18 mouse cellular contexts compared by ENCODE assay signal in genomic region chr4:150441931-150442330, GRCm38 (mm10).
DNase-seq lines count a peak whose midpoint lies in the region; ATAC-seq lines count a peak whose summit lies in the region.
"Had no signal": no experiment of that assay in that cellular context is flagged by ENCODE, and none has a peak within 500 bp of the region (broad histone marks: within the 10 kb centered on the region; RNA-seq: fewer than 3 reads in every experiment).

No protein-coding gene starts in this region.

- H3K36me3 ChIP-seq in heart, embryonic 11.5 days (ENCODE audit: control insufficient read depth, insufficient read depth, low read length), result no peaks in the 10 kb centered on the region
- H3K36me3 ChIP-seq: liver, embryonic 15.5 days had no signal

- ATAC-seq in heart, embryonic 11.5 days (replicated peaks; ENCODE audit: insufficient number of reproducible peaks, low FRiP score, low TSS enrichment), result no peak
- ATAC-seq: intestine, postnatal 0 days; lung, postnatal 0 days had no signal

- no peak overlapping the region for H3K4me3 ChIP-seq in heart, embryonic 11.5 days (ENCODE audit: low read depth, low read length)
- H3K4me3 ChIP-seq: limb, embryonic 13.5 days; liver, embryonic 15.5 days had no signal

- 68% methylated on average over 10 of the region's 10 CpGs for WGBS in heart, embryonic 11.5 days (ENCODE audit: insufficient replicate concordance)

- H3K9ac ChIP-seq in heart, embryonic 11.5 days (ENCODE audit: low read depth, low read length), result no peak overlapping the region
- H3K9ac ChIP-seq: limb, embryonic 13.5 days; liver, embryonic 15.5 days had no signal

- peaks cover 31% of the 10 kb centered on the region for H3K4me1 ChIP-seq in heart, embryonic 11.5 days (ENCODE audit: control insufficient read depth, insufficient read depth, low read length)

- no peaks in the 10 kb centered on the region for H3K9me3 ChIP-seq in heart, embryonic 11.5 days (replicated peaks; ENCODE audit: control insufficient read depth, low read length)
- H3K9me3 ChIP-seq: limb, embryonic 13.5 days; liver, embryonic 15.5 days had no signal

- H3K4me2 ChIP-seq in heart, embryonic 11.5 days, result no peak overlapping the region
- H3K4me2 ChIP-seq: limb, embryonic 13.5 days; liver, embryonic 15.5 days had no signal

- no peaks in the 10 kb centered on the region for H3K27me3 ChIP-seq in heart, embryonic 11.5 days (ENCODE audit: control insufficient read depth, insufficient read depth, low read length)
- H3K27me3 ChIP-seq: limb, embryonic 13.5 days; liver, embryonic 15.5 days had no signal

- peak; percentile 85 for DNase-seq in heart, adult 11 months
- DNase-seq in layer of hippocampus, adult 11-12 months (ENCODE audit: low spot score), result peak; percentile 49
- DNase-seq in layer of hippocampus, adult 9-10 months (ENCODE audit: low spot score), result no peak
- DNase-seq in brain, adult 2 months (ENCODE audit: low read depth, low spot score), result peak; percentile 64
- DNase-seq in layer of hippocampus, adult 9-11 months, result peak; percentile 64
- DNase-seq in adrenal gland, postnatal 10 days, result no peak
- DNase-seq: adrenal gland, postnatal 25 days; B cell, adult 2 months; gastrocnemius, postnatal 14 days; kidney, postnatal 25 days; retina, postnatal 1 day; spleen, adult 18-20 months; thymus, adult 18-20 months had no signal

- no peak overlapping the region for H3K27ac ChIP-seq in heart, embryonic 11.5 days (ENCODE audit: low read depth, low read length)
- H3K27ac ChIP-seq: limb, embryonic 13.5 days; liver, embryonic 15.5 days had no signal

Comparison
In these comparisons a context has a peak if more than half of its experiments do, and no peak if none do; other contexts are left out.
1. DNase-seq: peak in heart, adult 11 months (single experiment), layer of hippocampus, adult 11-12 months (single experiment), brain, adult 2 months (single experiment) and layer of hippocampus, adult 9-11 months (single experiment); none in layer of hippocampus, adult 9-10 months (single experiment) and adrenal gland, postnatal 10 days (single experiment).